Mouse (Mus musculus): ENCODE data around the gene Spred3. TPM values are rescaled to one million over a fixed set of nuclear protein-coding genes. Genes with fewer than 3 reads are reported as not detected.
"Not testable (repeated sequence)": the region's sequence is repeated elsewhere in the genome, so short reads cannot be mapped to it uniquely, and the experiment has no call there.

Gene Spred3
- polyA plus RNA-seq, 1 experiment from 2014 or later: 4.9 TPM

- H3K27me3 ChIP-seq (ENCODE audit: control insufficient read depth, insufficient read depth, low read length): no peaks in the 10 kb centered on the region
- 83% methylated on average over 6 of the region's 6 CpGs for WGBS
Measured at GRCm38 (mm10) chr7:29202577-29202976, 32.4 kb upstream of the Spred3 start.

GRCm38 (mm10) chr7:29194230-29194629, 24.0 kb upstream of the Spred3 start:
- not testable (repeated sequence) for H3K36me3 ChIP-seq (ENCODE audit: control insufficient read depth, insufficient read depth, low read length); H3K4me1 ChIP-seq (ENCODE audit: control insufficient read depth, insufficient read depth, low read length); ATAC-seq (ENCODE audit: low FRiP score); H3K27me3 ChIP-seq (ENCODE audit: control insufficient read depth, insufficient read depth, low read length); H3K4me3 ChIP-seq (ENCODE audit: low read depth, low read length); H3K9me3 ChIP-seq (ENCODE audit: control insufficient read depth, low read length); H3K27ac ChIP-seq (ENCODE audit: low read depth, low read length); H3K4me2 ChIP-seq; DNase-seq (ENCODE audit: low spot score, missing footprints); H3K9ac ChIP-seq (ENCODE audit: low read length)
- WGBS: 89% methylated on average over 1 of the region's 1 CpGs

More at GRCm38 (mm10) chr7:29202577-29202976, 32.4 kb upstream of the Spred3 start:
- Histone ChIP-seq H3K4me1 (ENCODE audit: control insufficient read depth, insufficient read depth, low read length) (no peaks in the 10 kb centered on the region), H3K4me3 (ENCODE audit: low read depth, low read length) (no peak overlapping the region), H3K9ac (ENCODE audit: low read length) (no peak overlapping the region), H3K9me3 (ENCODE audit: control insufficient read depth, low read length) (no peaks in the 10 kb centered on the region), H3K36me3 (ENCODE audit: control insufficient read depth, insufficient read depth, low read length) (no peaks in the 10 kb centered on the region), H3K27ac (ENCODE audit: low read depth, low read length) (no peak overlapping the region), H3K4me2 (no peak overlapping the region)
- ATAC-seq (ENCODE audit: low FRiP score) (no peak), DNase-seq (ENCODE audit: low spot score, missing footprints) (no peak)

- DNase-seq (ENCODE audit: low spot score, missing footprints); H3K4me3 ChIP-seq (ENCODE audit: low read depth, low read length); H3K4me2 ChIP-seq; H3K9ac ChIP-seq (ENCODE audit: low read length); ATAC-seq (ENCODE audit: low FRiP score); H3K9me3 ChIP-seq (ENCODE audit: control insufficient read depth, low read length); H3K27me3 ChIP-seq (ENCODE audit: control insufficient read depth, insufficient read depth, low read length); H3K4me1 ChIP-seq (ENCODE audit: control insufficient read depth, insufficient read depth, low read length); H3K27ac ChIP-seq (ENCODE audit: low read depth, low read length); H3K36me3 ChIP-seq (ENCODE audit: control insufficient read depth, insufficient read depth, low read length): not testable (repeated sequence)
- 80% methylated on average over 4 of the region's 4 CpGs for WGBS
Measured at GRCm38 (mm10) chr7:29181323-29181722, 11.1 kb upstream of the Spred3 start.

GRCm38 (mm10) chr7:29180854-29181236, 10.6 kb upstream of the Spred3 start:
- Histone ChIP-seq H3K4me3 (ENCODE audit: low read depth, low read length) (peak overlapping the region; percentile 54), H3K4me1 (ENCODE audit: control insufficient read depth, insufficient read depth, low read length) (peaks cover 10% of the 10 kb centered on the region), H3K27ac (ENCODE audit: low read depth, low read length) (no peak overlapping the region), H3K9me3 (ENCODE audit: control insufficient read depth, low read length) (no peaks in the 10 kb centered on the region), H3K36me3 (ENCODE audit: control insufficient read depth, insufficient read depth, low read length) (peaks cover 3% of the 10 kb centered on the region; the same call in 1 of the 2 replicates), H3K9ac (ENCODE audit: low read length) (no peak overlapping the region), H3K4me2 (peak overlapping the region; percentile 26; the same call in 1 of the 2 replicates), H3K27me3 (ENCODE audit: control insufficient read depth, insufficient read depth, low read length) (no peaks in the 10 kb centered on the region)
- DNase-seq (ENCODE audit: low spot score, missing footprints) (peak; percentile 86), ATAC-seq (ENCODE audit: low FRiP score) (no peak)
- 42% methylated on average over 5 of the region's 5 CpGs for WGBS

- peak; percentile 97 for ATAC-seq (ENCODE audit: low FRiP score)
- Histone ChIP-seq H3K4me1 (ENCODE audit: control insufficient read depth, insufficient read depth, low read length) (peaks cover 10% of the 10 kb centered on the region), H3K9me3 (ENCODE audit: control insufficient read depth, low read length) (no peaks in the 10 kb centered on the region), H3K4me2 (peak within 1 kb of the TSS; percentile 83), H3K36me3 (ENCODE audit: control insufficient read depth, insufficient read depth, low read length) (peaks cover 8% of the 10 kb centered on the region; the same call in 1 of the 2 replicates), H3K27me3 (ENCODE audit: control insufficient read depth, insufficient read depth, low read length) (no peaks in the 10 kb centered on the region), H3K27ac (ENCODE audit: low read depth, low read length) (no peak within 1 kb of the TSS), H3K4me3 (ENCODE audit: low read depth, low read length) (peak within 1 kb of the TSS; percentile 54), H3K9ac (ENCODE audit: low read length) (peak within 1 kb of the TSS; percentile 59)
- under 1% methylated on average over 62 of the region's 62 CpGs for WGBS
- peak; percentile 100 for DNase-seq (ENCODE audit: low spot score, missing footprints)
Measured at GRCm38 (mm10) chr7:29180077-29180853, 10.1 kb upstream of the Spred3 start, which contains the start of gene Psmd8. Gene Psmd8, minus strand, starts transcription at chr7:29180701.

- peak overlapping the region; percentile 59 for H3K9ac ChIP-seq (ENCODE audit: low read length)
- H3K4me1 ChIP-seq (ENCODE audit: control insufficient read depth, insufficient read depth, low read length): peaks cover 10% of the 10 kb centered on the region
- H3K27ac ChIP-seq (ENCODE audit: low read depth, low read length): no peak overlapping the region
- H3K27me3 ChIP-seq (ENCODE audit: control insufficient read depth, insufficient read depth, low read length): no peaks in the 10 kb centered on the region
- DNase-seq (ENCODE audit: low spot score, missing footprints): no peak
- H3K9me3 ChIP-seq (ENCODE audit: control insufficient read depth, low read length): no peaks in the 10 kb centered on the region
- H3K36me3 ChIP-seq (ENCODE audit: control insufficient read depth, insufficient read depth, low read length): peaks cover 16% of the 10 kb centered on the region; the same call in 1 of the 2 replicates
- ATAC-seq (ENCODE audit: low FRiP score): no peak
- 64% methylated on average over 7 of the region's 7 CpGs for WGBS
- peak overlapping the region; percentile 54 for H3K4me3 ChIP-seq (ENCODE audit: low read depth, low read length)
- peak overlapping the region; percentile 83 for H3K4me2 ChIP-seq
Measured at GRCm38 (mm10) chr7:29179323-29179722, 9.1 kb upstream of the Spred3 start.

GRCm38 (mm10) chr7:29178106-29178505, 7.9 kb upstream of the Spred3 start:
- H3K9me3 ChIP-seq (ENCODE audit: control insufficient read depth, low read length): no peaks in the 10 kb centered on the region
- H3K27ac ChIP-seq (ENCODE audit: low read depth, low read length): no peak overlapping the region
- DNase-seq (ENCODE audit: low spot score, missing footprints) (no peak), ATAC-seq (ENCODE audit: low FRiP score) (no peak)
- 89% methylated on average over 4 of the region's 4 CpGs for WGBS
- H3K9ac ChIP-seq (ENCODE audit: low read length): no peak overlapping the region
- peaks cover 22% of the 10 kb centered on the region for H3K36me3 ChIP-seq (ENCODE audit: control insufficient read depth, insufficient read depth, low read length)
- H3K4me1 ChIP-seq (ENCODE audit: control insufficient read depth, insufficient read depth, low read length): peaks cover 10% of the 10 kb centered on the region
- H3K4me2 ChIP-seq: no peak overlapping the region
- no peak overlapping the region for H3K4me3 ChIP-seq (ENCODE audit: low read depth, low read length)
- peaks cover 10% of the 10 kb centered on the region for H3K27me3 ChIP-seq (ENCODE audit: control insufficient read depth, insufficient read depth, low read length)

GRCm38 (mm10) chr7:29172390-29173016, 2.3 kb upstream of the Spred3 start:
- 20% methylated on average over 32 of the region's 32 CpGs for WGBS
- no peak overlapping the region for H3K4me3 ChIP-seq (ENCODE audit: low read depth, low read length)
- H3K27me3 ChIP-seq (ENCODE audit: control insufficient read depth, insufficient read depth, low read length): peaks cover 34% of the 10 kb centered on the region

GRCm38 (mm10) chr7:29171562-29172097, 1.4 kb upstream of the Spred3 start:
- 5% methylated on average over 34 of the region's 34 CpGs for WGBS
- DNase-seq (ENCODE audit: low spot score, missing footprints): peak; percentile 89

More at GRCm38 (mm10) chr7:29172390-29173016, 2.3 kb upstream of the Spred3 start:
- DNase-seq (ENCODE audit: low spot score, missing footprints) (peak; percentile 88), ATAC-seq (ENCODE audit: low FRiP score) (no peak)
- no peaks in the 10 kb centered on the region for H3K9me3 ChIP-seq (ENCODE audit: control insufficient read depth, low read length)
- peaks cover 22% of the 10 kb centered on the region for H3K36me3 ChIP-seq (ENCODE audit: control insufficient read depth, insufficient read depth, low read length)
- no peak overlapping the region for H3K4me2 ChIP-seq
- no peak overlapping the region for H3K9ac ChIP-seq (ENCODE audit: low read length)
- peaks cover 39% of the 10 kb centered on the region for H3K4me1 ChIP-seq (ENCODE audit: control insufficient read depth, insufficient read depth, low read length)
- no peak overlapping the region for H3K27ac ChIP-seq (ENCODE audit: low read depth, low read length)

More at GRCm38 (mm10) chr7:29171562-29172097, 1.4 kb upstream of the Spred3 start:
- Histone ChIP-seq H3K36me3 (ENCODE audit: control insufficient read depth, insufficient read depth, low read length) (peaks cover 22% of the 10 kb centered on the region), H3K27ac (ENCODE audit: low read depth, low read length) (no peak overlapping the region), H3K4me3 (ENCODE audit: low read depth, low read length) (peak overlapping the region; percentile 55), H3K4me2 (peak overlapping the region; percentile 83), H3K27me3 (ENCODE audit: control insufficient read depth, insufficient read depth, low read length) (peaks cover 34% of the 10 kb centered on the region), H3K9ac (ENCODE audit: low read length) (peak overlapping the region; percentile 52), H3K9me3 (ENCODE audit: control insufficient read depth, low read length) (no peaks in the 10 kb centered on the region), H3K4me1 (ENCODE audit: control insufficient read depth, insufficient read depth, low read length) (peaks cover 39% of the 10 kb centered on the region)
- no peak for ATAC-seq (ENCODE audit: low FRiP score)

Measured in midbrain, embryonic 11.5 days (tissue).